Mouse (Mus musculus): ENCODE results near the gene Tex45. TPM values are rescaled to one million over a fixed set of nuclear protein-coding genes. Genes with fewer than 3 reads are reported as not detected.

Tex45 gene
- polyA plus RNA-seq, 1 experiment from 2014 or later: not detected

DNA sequence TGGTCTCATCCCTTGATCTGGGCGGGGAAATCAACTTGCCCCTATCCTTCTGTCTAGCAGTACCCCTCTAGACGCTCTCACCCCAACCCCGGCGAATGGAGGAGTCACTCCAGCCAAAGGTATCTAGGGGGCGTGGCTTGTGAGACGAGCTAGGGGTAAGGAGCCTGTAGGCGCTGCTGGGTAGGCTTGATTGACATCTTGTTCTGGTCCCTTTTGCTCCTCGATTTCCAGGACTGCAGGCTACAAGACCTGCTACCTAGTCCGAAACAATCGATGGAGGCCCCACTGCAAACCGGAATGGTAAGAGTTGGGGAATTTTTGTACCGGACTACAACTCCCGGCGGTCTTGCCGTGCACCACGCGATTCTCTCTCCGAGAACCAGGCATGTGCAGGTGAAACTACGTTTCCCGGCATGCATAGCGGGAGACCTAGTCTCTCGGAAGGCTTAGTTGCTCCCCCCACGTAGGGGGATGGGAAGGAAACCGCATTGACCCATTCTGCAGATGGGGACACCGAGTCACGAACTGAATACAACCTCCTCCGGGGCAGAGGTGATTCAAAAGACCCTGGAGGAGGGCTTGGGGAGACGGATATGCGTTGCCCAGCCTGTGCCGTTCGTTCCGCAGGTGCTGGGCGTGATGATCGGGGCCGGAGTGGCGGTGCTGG, 45.9 kb downstream of the Tex45 start:
- Histone ChIP-seq H3K4me3 (replicated peaks) (peak overlapping the region; percentile 61), H3K9me3 (no peaks in the 10 kb centered on the region), H3K9ac (peak overlapping the region; percentile 55), H3K36me3 (no peaks in the 10 kb centered on the region), H3K4me1 (replicated peaks) (no peaks in the 10 kb centered on the region; the same call in 1 of the 2 replicates), H3K4me2 (replicated peaks) (peak overlapping the region; percentile 89), H3K27ac (peak overlapping the region; percentile 67), H3K27me3 (replicated peaks) (no peaks in the 10 kb centered on the region)
- WGBS: under 1% methylated on average over 36 of the region's 36 CpGs
- ATAC-seq: peak; percentile 90

- WGBS: 1% methylated on average over 16 of the region's 16 CpGs
- H3K9ac ChIP-seq: peak overlapping the region; percentile 50
Measured at GRCm38 (mm10) chr8:3517117-3517495, 46.4 kb downstream of the Tex45 start.

DNA sequence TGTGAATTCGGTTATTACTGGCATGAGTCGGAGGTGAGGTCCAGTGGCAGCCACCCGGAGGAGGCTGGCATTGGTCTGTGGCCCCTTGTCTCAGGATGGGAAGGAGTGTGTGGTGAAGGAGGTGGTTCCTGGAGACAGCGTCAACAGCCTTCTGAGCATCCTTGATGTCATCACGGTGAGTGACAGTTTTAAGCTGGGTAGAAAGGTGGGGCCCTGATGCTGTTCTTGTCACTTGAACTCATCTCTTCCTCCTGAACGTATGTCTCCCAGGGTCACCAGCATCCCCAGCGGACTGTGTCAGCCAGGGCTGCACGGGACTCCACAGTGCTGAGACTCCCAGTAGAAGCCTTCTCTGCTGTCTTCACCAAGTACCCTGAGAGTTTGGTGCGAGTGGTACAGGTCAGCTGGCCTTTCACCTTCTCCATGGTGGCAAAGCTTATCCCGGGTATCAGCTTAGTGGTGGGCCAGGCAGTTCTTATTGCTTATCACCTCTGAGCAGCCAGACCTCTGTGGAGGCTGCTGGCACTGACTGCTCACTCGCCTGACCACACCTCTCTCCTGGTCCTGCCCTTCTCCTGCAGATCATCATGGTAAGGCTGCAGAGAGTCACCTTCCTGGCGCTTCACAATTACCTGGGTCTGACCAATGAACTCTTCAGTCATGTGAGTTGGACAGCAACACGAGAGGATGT, 51.5 kb downstream of the Tex45 start:
- Histone ChIP-seq H3K9me3 (no peaks in the 10 kb centered on the region), H3K27ac (no peak overlapping the region), H3K4me3 (replicated peaks) (no peak overlapping the region), H3K36me3 (peaks cover 18% of the 10 kb centered on the region), H3K4me1 (replicated peaks) (no peaks in the 10 kb centered on the region; the same call in 1 of the 2 replicates), H3K27me3 (replicated peaks) (no peaks in the 10 kb centered on the region), H3K4me2 (replicated peaks) (no peak overlapping the region), H3K9ac (no peak overlapping the region)
- WGBS: 86% methylated on average over 13 of the region's 13 CpGs
- peak; percentile 68; the same call in 1 of the 2 replicates for ATAC-seq

More at GRCm38 (mm10) chr8:3517117-3517495, 46.4 kb downstream of the Tex45 start:
- 0 out of 2 replicates have a peak, but pooled peaks cover 3% of the 10 kb centered on the region for H3K36me3 ChIP-seq
- H3K4me2 ChIP-seq (replicated peaks): peak overlapping the region; percentile 89
- H3K4me3 ChIP-seq (replicated peaks): peak overlapping the region; percentile 61
- no peak for ATAC-seq
- no peaks in the 10 kb centered on the region for H3K27me3 ChIP-seq (replicated peaks)
- peak overlapping the region; percentile 67 for H3K27ac ChIP-seq
- no peaks in the 10 kb centered on the region for H3K9me3 ChIP-seq
- H3K4me1 ChIP-seq (replicated peaks): no peaks in the 10 kb centered on the region; the same call in 1 of the 2 replicates

- peaks cover 9% of the 10 kb centered on the region; the same call in 1 of the 2 replicates for H3K36me3 ChIP-seq
- ATAC-seq: no peak
Measured at GRCm38 (mm10) chr8:3530816-3531215, 60.2 kb downstream of the Tex45 start.

DNA sequence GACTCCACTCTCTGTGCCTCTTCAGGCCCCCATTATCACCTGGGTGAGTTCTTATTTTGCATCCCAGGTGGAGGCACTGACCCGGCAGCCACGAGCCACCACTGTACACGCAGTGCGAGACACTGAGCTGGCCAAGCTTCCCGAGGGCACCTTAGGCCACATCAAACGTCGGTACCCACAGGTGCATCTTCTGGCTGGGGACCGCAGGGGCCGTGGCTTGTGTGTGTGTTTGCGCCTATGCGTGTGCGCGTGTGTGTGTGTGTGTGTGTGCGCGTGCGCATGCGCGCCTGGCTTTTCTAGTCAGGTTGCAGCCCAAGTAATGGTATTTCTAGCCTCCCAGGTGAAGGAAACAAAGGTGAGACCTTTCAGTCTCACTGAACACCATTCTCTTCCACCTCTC, 61.3 kb downstream of the Tex45 start:
- no peak overlapping the region for H3K9ac ChIP-seq
- H3K4me1 ChIP-seq (replicated peaks): no peaks in the 10 kb centered on the region
- H3K27me3 ChIP-seq (replicated peaks): no peaks in the 10 kb centered on the region
- H3K4me3 ChIP-seq (replicated peaks): no peak overlapping the region
- H3K36me3 ChIP-seq: peaks cover 9% of the 10 kb centered on the region; the same call in 1 of the 2 replicates
- no peak overlapping the region for H3K27ac ChIP-seq
- WGBS: 95% methylated on average over 18 of the region's 18 CpGs
- no peak for ATAC-seq
- H3K4me2 ChIP-seq (replicated peaks): no peak overlapping the region
- no peaks in the 10 kb centered on the region for H3K9me3 ChIP-seq

More at GRCm38 (mm10) chr8:3530816-3531215, 60.2 kb downstream of the Tex45 start:
- H3K27me3 ChIP-seq (replicated peaks): no peaks in the 10 kb centered on the region
- no peak overlapping the region for H3K9ac ChIP-seq
- no peaks in the 10 kb centered on the region for H3K4me1 ChIP-seq (replicated peaks)
- no peaks in the 10 kb centered on the region for H3K9me3 ChIP-seq
- no peak overlapping the region for H3K4me3 ChIP-seq (replicated peaks)
- no peak overlapping the region for H3K27ac ChIP-seq
- WGBS: 93% methylated on average over 5 of the region's 5 CpGs
- H3K4me2 ChIP-seq (replicated peaks): no peak overlapping the region

DNA sequence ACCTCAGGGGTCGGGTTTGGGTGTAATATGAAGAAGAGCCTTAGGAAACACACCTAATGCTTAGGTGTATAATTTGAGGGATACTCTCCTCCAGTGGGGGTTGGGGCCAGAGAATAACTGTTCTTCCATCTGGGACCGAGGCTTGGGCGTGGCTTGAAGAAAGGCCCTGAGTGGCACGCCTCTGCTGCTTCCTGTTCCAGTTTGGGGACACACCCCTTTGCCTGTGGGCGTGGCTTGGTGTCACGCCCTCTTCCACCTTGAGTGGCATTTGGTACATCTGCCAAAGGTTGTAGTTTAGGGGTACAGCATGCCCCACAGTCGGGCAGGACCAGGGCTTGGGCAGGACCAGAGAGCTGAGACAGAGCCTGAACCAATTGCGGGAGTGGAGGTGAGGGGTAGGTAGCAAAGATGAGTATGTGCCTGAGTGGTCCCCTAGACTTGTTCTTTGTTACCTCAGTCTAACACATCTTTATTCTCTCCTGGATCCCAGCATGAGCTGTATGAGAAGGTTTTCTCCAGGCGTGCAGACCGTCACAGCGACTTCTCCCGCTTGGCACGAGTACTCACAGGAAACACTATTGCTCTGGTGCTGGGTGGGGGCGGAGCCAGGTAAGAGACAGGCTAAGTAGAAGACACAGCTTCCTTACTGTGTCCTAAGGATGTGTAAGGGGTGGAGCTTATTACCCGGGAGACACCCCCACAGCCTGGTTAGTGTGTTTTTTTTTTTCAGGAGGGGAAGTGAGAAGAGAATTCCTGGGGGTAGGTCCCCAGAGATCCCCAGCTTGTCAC, 65.6 kb downstream of the Tex45 start:
- H3K27ac ChIP-seq: no peak overlapping the region
- no peaks in the 10 kb centered on the region for H3K9me3 ChIP-seq
- H3K36me3 ChIP-seq: peaks cover 28% of the 10 kb centered on the region
- H3K4me1 ChIP-seq (replicated peaks): no peaks in the 10 kb centered on the region
- H3K9ac ChIP-seq: no peak overlapping the region
- 62% methylated on average over 15 of the region's 15 CpGs for WGBS
- H3K27me3 ChIP-seq (replicated peaks): no peaks in the 10 kb centered on the region
- ATAC-seq: peak; percentile 61
- no peak overlapping the region for H3K4me3 ChIP-seq (replicated peaks)
- H3K4me2 ChIP-seq (replicated peaks): no peak overlapping the region

Other genes with a start within 250 kb of the Tex45 start
- gene Insr, start 191.2 kb upstream of the Tex45 start, polyA plus RNA-seq (2015; fragmentation: Nextera tagmentation; extraction: Ambion mirVana): 31.8 and 38.6 TPM in 2 replicates
- 0.19 and 0.21 TPM in 2 replicates for gene A430078G23Rik, start 117.4 kb upstream of the Tex45 start, polyA plus RNA-seq (2015; fragmentation: Nextera tagmentation; extraction: Ambion mirVana)
- gene Arhgef18, start 77.9 kb upstream of the Tex45 start, polyA plus RNA-seq (2015; fragmentation: Nextera tagmentation; extraction: Ambion mirVana): 6.6 and 7.0 TPM in 2 replicates
- 8.9 and 15.2 TPM in 2 replicates for gene Pex11g, start 3.2 kb upstream of the Tex45 start, polyA plus RNA-seq (2015; fragmentation: Nextera tagmentation; extraction: Ambion mirVana)
- gene Zfp358, start 22.3 kb downstream of the Tex45 start, polyA plus RNA-seq (2015; fragmentation: Nextera tagmentation; extraction: Ambion mirVana): 31.3 and 32.6 TPM in 2 replicates
- gene Mcoln1, start 29.6 kb downstream of the Tex45 start, polyA plus RNA-seq (2015; fragmentation: Nextera tagmentation; extraction: Ambion mirVana): 52.4 and 60.9 TPM in 2 replicates
- 34.4 and 36.7 TPM in 2 replicates for gene Pnpla6, start 44.5 kb downstream of the Tex45 start, polyA plus RNA-seq (2015; fragmentation: Nextera tagmentation; extraction: Ambion mirVana)
- gene C330021F23Rik, start 97.1 kb downstream of the Tex45 start, polyA plus RNA-seq (2015; fragmentation: Nextera tagmentation; extraction: Ambion mirVana): 5.0 and 5.1 TPM in 2 replicates
- gene Camsap3, start 116.4 kb downstream of the Tex45 start, polyA plus RNA-seq (2015; fragmentation: Nextera tagmentation; extraction: Ambion mirVana): 21.0 and 24.4 TPM in 2 replicates
- 45.2 and 50.9 TPM in 2 replicates for gene Xab2, start 150.5 kb downstream of the Tex45 start, polyA plus RNA-seq (2015; fragmentation: Nextera tagmentation; extraction: Ambion mirVana)
- gene Pet100, start 150.7 kb downstream of the Tex45 start, polyA plus RNA-seq (2015; fragmentation: Nextera tagmentation; extraction: Ambion mirVana): 89.9 and 93.4 TPM in 2 replicates
- gene Pcp2, start 154.7 kb downstream of the Tex45 start, polyA plus RNA-seq (2015; fragmentation: Nextera tagmentation; extraction: Ambion mirVana): 0.10 TPM in 1 of 2 replicates, not detected in the other
- gene Stxbp2, start 160.1 kb downstream of the Tex45 start, polyA plus RNA-seq (2015; fragmentation: Nextera tagmentation; extraction: Ambion mirVana): 110 and 123 TPM in 2 replicates
- gene Retn, start 184.9 kb downstream of the Tex45 start, polyA plus RNA-seq (2015; fragmentation: Nextera tagmentation; extraction: Ambion mirVana): 0.27 TPM in 1 of 2 replicates, not detected in the other
- 0.40 and 0.54 TPM in 2 replicates for gene Mcemp1, start 194.9 kb downstream of the Tex45 start, polyA plus RNA-seq (2015; fragmentation: Nextera tagmentation; extraction: Ambion mirVana)
- gene Fcor, start 201.5 kb downstream of the Tex45 start, polyA plus RNA-seq (2015; fragmentation: Nextera tagmentation; extraction: Ambion mirVana): 8.0 and 9.1 TPM in 2 replicates
- 36.0 and 36.7 TPM in 2 replicates for gene Trappc5, start 205.4 kb downstream of the Tex45 start, polyA plus RNA-seq (2015; fragmentation: Nextera tagmentation; extraction: Ambion mirVana)
- 0.08 and 0.09 TPM in 2 replicates for gene Fcer2a, start 223.3 kb downstream of the Tex45 start, polyA plus RNA-seq (2015; fragmentation: Nextera tagmentation; extraction: Ambion mirVana)
- gene Clec4g, start 249.8 kb downstream of the Tex45 start, polyA plus RNA-seq (2015; fragmentation: Nextera tagmentation; extraction: Ambion mirVana): 0.40 TPM in 1 of 2 replicates, not detected in the other

Data from intestine, embryonic 15.5 days (tissue).